Mouse (Mus musculus): ENCODE data around the gene 1810010H24Rik. TPM values are rescaled to one million over a fixed set of nuclear protein-coding genes. Genes with fewer than 3 reads are reported as not detected.
"Not testable (repeated sequence)": the region's sequence is repeated elsewhere in the genome, so short reads cannot be mapped to it uniquely, and the experiment has no call there.

1810010H24Rik gene
- polyA plus RNA-seq, 1 experiment from 2014 or later = 3.8 TPM

DNA sequence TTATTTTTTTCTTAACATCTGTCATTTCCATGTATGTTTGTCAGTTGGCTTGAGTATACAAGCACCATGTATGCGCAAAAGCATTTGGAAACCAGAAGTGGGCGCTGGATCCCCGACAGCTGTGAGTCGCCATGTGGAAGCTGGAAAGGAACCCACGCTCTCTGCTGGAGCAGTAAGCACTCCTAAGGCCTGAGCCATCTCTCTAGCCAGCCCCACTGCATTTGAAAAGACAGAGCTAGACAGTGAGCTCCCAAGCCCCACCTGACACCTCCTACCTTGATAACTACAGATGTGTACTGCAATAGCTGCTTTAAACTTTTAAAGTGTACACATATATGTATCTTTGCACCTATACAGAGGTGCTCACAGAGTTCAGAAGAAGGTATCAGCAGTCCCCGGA, 31.9 kb downstream of the 1810010H24Rik start:
- no peaks in the 10 kb centered on the region for H3K9me3 ChIP-seq (ENCODE audit: control insufficient read depth, low read length)
- peaks cover 59% of the 10 kb centered on the region for H3K36me3 ChIP-seq (ENCODE audit: control insufficient read depth, insufficient read depth)
- WGBS = 77% methylated on average over 6 of the region's 6 CpGs
- H3K4me1 ChIP-seq (replicated peaks; ENCODE audit: control insufficient read depth, insufficient read depth, low read length) = no peaks in the 10 kb centered on the region
- no peak for ATAC-seq
- H3K4me3 ChIP-seq (replicated peaks; ENCODE audit: low read length) = no peak overlapping the region
- no peak overlapping the region for H3K4me2 ChIP-seq (ENCODE audit: low read length)
- H3K27ac ChIP-seq (ENCODE audit: low read length) = no peak overlapping the region
- no peaks in the 10 kb centered on the region for H3K27me3 ChIP-seq (replicated peaks; ENCODE audit: control insufficient read depth, insufficient read depth, low read length)
- no peak overlapping the region for H3K9ac ChIP-seq (replicated peaks; ENCODE audit: low read depth, low read length)

DNA sequence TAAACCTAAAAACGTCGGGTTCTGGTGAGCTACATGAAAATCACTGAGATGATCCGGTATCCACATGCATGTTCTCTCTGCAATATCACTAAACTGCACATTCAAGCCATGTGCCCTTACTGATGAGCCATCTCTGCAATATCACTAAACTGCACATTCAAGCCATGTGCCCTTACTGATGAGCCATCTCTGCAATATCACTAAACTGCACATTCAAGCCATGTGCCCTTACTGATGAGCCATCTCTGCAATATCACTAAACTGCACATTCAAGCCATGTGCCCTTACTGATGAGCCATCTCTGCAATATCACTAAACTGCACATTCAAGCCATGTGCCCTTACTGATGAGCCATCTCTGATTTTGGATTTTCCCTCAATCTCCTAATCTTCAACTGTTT, 34.2 kb downstream of the 1810010H24Rik start:
- not testable (repeated sequence) for H3K27me3 ChIP-seq (replicated peaks; ENCODE audit: control insufficient read depth, insufficient read depth, low read length); H3K4me1 ChIP-seq (replicated peaks; ENCODE audit: control insufficient read depth, insufficient read depth, low read length); H3K27ac ChIP-seq (ENCODE audit: low read length); H3K4me3 ChIP-seq (replicated peaks; ENCODE audit: low read length); H3K4me2 ChIP-seq (ENCODE audit: low read length); H3K9me3 ChIP-seq (ENCODE audit: control insufficient read depth, low read length); ATAC-seq; H3K9ac ChIP-seq (replicated peaks; ENCODE audit: low read depth, low read length)
- 95% methylated on average over 3 of the region's 3 CpGs for WGBS
- H3K36me3 ChIP-seq (ENCODE audit: control insufficient read depth, insufficient read depth) = peaks cover 45% of the 10 kb centered on the region

DNA sequence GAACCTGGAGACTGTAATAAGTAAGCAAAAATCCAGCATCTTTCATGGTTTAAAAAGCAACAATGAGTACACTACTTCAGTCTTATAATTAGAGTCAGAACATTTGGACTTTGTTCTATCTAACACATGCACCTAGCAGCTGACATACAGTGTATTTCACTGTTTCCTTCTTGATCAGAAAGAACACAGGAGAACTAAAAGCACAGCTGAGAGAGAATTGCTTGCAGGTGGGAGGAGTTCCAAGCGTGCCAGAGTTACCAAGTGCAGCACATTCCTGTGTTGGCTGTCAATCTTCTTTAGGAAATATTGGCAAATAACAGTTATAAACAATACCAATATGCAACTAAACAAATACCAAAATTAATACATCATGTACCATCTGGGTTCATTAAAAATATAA, 35.5 kb downstream of the 1810010H24Rik start:
- no peaks in the 10 kb centered on the region for H3K27me3 ChIP-seq (replicated peaks; ENCODE audit: control insufficient read depth, insufficient read depth, low read length)
- no peaks in the 10 kb centered on the region for H3K4me1 ChIP-seq (replicated peaks; ENCODE audit: control insufficient read depth, insufficient read depth, low read length)
- no peak overlapping the region for H3K4me3 ChIP-seq (replicated peaks; ENCODE audit: low read length)
- H3K9ac ChIP-seq (replicated peaks; ENCODE audit: low read depth, low read length) = no peak overlapping the region
- peaks cover 41% of the 10 kb centered on the region for H3K36me3 ChIP-seq (ENCODE audit: control insufficient read depth, insufficient read depth)
- no peak overlapping the region for H3K4me2 ChIP-seq (ENCODE audit: low read length)
- H3K27ac ChIP-seq (ENCODE audit: low read length) = no peak overlapping the region
- H3K9me3 ChIP-seq (ENCODE audit: control insufficient read depth, low read length) = no peaks in the 10 kb centered on the region
- no peak for ATAC-seq
- 83% methylated on average over 1 of the region's 1 CpGs for WGBS

DNA sequence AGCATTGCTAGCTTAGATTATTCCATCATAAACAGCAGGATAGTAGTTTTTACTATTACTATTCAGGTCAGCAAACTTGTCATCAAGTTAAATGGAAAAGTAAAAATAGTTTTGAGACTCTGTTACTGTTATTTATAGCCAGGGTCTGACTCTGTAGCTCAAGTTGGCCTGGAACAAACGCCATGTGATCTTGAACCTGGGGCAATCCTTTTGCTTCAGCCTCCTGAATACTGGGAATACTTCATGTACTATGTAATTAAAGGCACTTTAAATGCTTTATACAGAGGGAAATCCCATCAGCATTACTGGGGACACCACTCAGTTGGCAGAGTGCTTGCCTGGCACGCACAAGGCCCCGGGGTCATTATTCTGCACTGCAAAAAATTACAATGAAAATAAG, 37.6 kb downstream of the 1810010H24Rik start:
- no peaks in the 10 kb centered on the region for H3K9me3 ChIP-seq (ENCODE audit: control insufficient read depth, low read length)
- no peaks in the 10 kb centered on the region for H3K27me3 ChIP-seq (replicated peaks; ENCODE audit: control insufficient read depth, insufficient read depth, low read length)
- no peak for ATAC-seq
- WGBS = 73% methylated on average over 3 of the region's 3 CpGs
- no peak overlapping the region for H3K4me2 ChIP-seq (ENCODE audit: low read length)
- H3K4me1 ChIP-seq (replicated peaks; ENCODE audit: control insufficient read depth, insufficient read depth, low read length) = no peaks in the 10 kb centered on the region
- H3K36me3 ChIP-seq (ENCODE audit: control insufficient read depth, insufficient read depth) = peaks cover 43% of the 10 kb centered on the region
- no peak overlapping the region for H3K9ac ChIP-seq (replicated peaks; ENCODE audit: low read depth, low read length)
- H3K27ac ChIP-seq (ENCODE audit: low read length) = no peak overlapping the region
- no peak overlapping the region for H3K4me3 ChIP-seq (replicated peaks; ENCODE audit: low read length)

DNA sequence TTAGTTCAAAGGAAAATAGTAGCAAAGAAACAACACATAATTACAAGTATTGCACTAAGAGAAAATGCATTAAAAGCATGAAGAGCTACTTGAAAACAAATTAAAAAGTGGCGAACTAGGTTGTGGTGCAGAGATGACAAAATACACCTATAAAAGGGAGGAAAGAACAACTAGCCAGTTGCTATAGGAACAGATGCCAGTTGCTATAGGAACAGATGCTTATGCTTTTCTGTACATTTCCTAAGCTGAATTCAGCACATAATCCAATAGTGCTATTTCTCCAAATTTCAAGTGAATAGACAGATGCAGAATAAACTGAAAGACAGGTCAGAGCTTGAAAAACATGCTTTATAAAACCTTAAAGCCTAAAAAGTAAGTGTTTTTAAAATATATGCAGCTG, 39.1 kb downstream of the 1810010H24Rik start:
- Histone ChIP-seq H3K9me3 (ENCODE audit: control insufficient read depth, low read length) (no peaks in the 10 kb centered on the region), H3K27me3 (replicated peaks; ENCODE audit: control insufficient read depth, insufficient read depth, low read length) (no peaks in the 10 kb centered on the region), H3K9ac (replicated peaks; ENCODE audit: low read depth, low read length) (no peak overlapping the region), H3K27ac (ENCODE audit: low read length) (no peak overlapping the region), H3K36me3 (ENCODE audit: control insufficient read depth, insufficient read depth) (peaks cover 41% of the 10 kb centered on the region), H3K4me1 (replicated peaks; ENCODE audit: control insufficient read depth, insufficient read depth, low read length) (no peaks in the 10 kb centered on the region), H3K4me2 (ENCODE audit: low read length) (no peak overlapping the region), H3K4me3 (replicated peaks; ENCODE audit: low read length) (no peak overlapping the region)
- no peak for ATAC-seq
- WGBS = 86% methylated on average over 1 of the region's 1 CpGs

DNA sequence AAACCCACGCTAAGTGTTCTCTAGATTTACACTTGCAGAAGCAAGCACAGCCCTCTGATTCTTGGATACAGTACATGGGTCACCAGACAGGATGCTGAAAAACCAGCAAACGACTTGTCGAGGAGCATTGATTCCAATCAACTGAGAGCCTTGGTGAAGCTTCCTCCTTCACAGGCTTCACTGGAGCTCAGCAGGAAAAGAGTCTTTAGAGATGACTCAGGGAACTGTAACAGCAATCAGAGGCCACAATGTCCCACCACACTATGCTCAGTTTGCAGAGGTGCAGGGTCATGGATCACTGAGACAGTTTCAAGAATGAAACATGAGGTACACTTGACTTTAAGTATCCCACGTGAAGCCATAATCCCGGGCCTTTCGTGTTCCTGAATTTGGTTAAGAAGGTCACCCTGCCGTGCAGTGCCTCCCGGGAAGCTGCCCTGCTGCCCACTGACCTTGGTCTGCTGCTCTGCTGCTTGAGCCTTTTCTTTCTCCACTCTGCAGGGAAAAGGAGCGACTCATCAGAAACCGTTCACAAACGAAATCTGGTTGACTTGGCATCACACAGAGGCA, 39.8 kb downstream of the 1810010H24Rik start:
- Histone ChIP-seq H3K4me1 (replicated peaks; ENCODE audit: control insufficient read depth, insufficient read depth, low read length) (no peaks in the 10 kb centered on the region), H3K4me2 (ENCODE audit: low read length) (no peak overlapping the region), H3K4me3 (replicated peaks; ENCODE audit: low read length) (no peak overlapping the region), H3K9me3 (ENCODE audit: control insufficient read depth, low read length) (no peaks in the 10 kb centered on the region), H3K27me3 (replicated peaks; ENCODE audit: control insufficient read depth, insufficient read depth, low read length) (no peaks in the 10 kb centered on the region), H3K36me3 (ENCODE audit: control insufficient read depth, insufficient read depth) (peaks cover 36% of the 10 kb centered on the region), H3K27ac (ENCODE audit: low read length) (no peak overlapping the region), H3K9ac (replicated peaks; ENCODE audit: low read depth, low read length) (no peak overlapping the region)
- no peak for ATAC-seq
- WGBS = 88% methylated on average over 11 of the region's 11 CpGs

Other genes with a start within 250 kb of the 1810010H24Rik start
- gene Polg2, start 246.1 kb upstream of the 1810010H24Rik start, polyA plus RNA-seq (2015; fragmentation: Nextera tagmentation; extraction: Ambion mirVana) = 8.8 and 8.9 TPM in 2 replicates
- gene Ddx5, start 236.5 kb upstream of the 1810010H24Rik start, polyA plus RNA-seq (2015; fragmentation: Nextera tagmentation; extraction: Ambion mirVana) = 520 and 566 TPM in 2 replicates
- gene Cep95, start 236.4 kb upstream of the 1810010H24Rik start, polyA plus RNA-seq (2015; fragmentation: Nextera tagmentation; extraction: Ambion mirVana) = 22.5 and 25.9 TPM in 2 replicates
- gene Smurf2, start 105.0 kb upstream of the 1810010H24Rik start, polyA plus RNA-seq (2015; fragmentation: Nextera tagmentation; extraction: Ambion mirVana) = 15.0 and 17.4 TPM in 2 replicates
- 230 and 256 TPM in 2 replicates for gene Kpna2, start 26.1 kb upstream of the 1810010H24Rik start, polyA plus RNA-seq (2015; fragmentation: Nextera tagmentation; extraction: Ambion mirVana)
- gene Bptf, start 106.4 kb downstream of the 1810010H24Rik start, polyA plus RNA-seq (2015; fragmentation: Nextera tagmentation; extraction: Ambion mirVana) = 33.2 and 38.8 TPM in 2 replicates
- gene Nol11, start 163.7 kb downstream of the 1810010H24Rik start, polyA plus RNA-seq (2015; fragmentation: Nextera tagmentation; extraction: Ambion mirVana) = 53.7 and 55.4 TPM in 2 replicates

Measured in forebrain, embryonic 16.5 days (tissue).